Mouse (Mus musculus) thymus, postnatal 36 days (tissue): ENCODE measurements at regions not wholly inside any gene's neighbourhood (a gene's known extent, or its start where the extent isn't known, plus 50 kb on each side); places are given as distances from the start of the nearest gene placed in this dataset.

Experiments used
- DNase-seq, 2 experiments: peaks; one replicate each; pipeline ENCODE4 v3.0.0; 2022; ENCODE audit warnings: mixed read lengths in 2 of 2

DNA sequence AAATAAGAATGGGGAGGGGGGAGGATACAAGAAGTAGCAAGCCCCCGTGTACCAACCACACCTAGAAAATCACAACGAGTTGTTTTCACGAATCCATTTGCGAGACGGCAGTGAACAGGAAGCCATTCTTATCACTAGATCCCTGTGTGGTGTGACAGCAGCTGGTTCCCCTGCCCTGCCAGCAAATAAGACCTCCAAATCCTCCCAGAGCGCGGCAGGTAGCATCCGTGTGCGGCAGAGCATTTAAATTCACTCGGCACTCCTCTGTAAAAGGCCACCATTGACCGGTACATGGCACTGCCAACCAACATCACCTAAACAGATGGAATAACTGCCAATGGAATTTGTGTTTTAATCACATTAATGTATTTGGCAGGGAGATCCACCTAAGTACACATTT lies 77.9 kb upstream of the Pmfbp1 start:
- no peak for DNase-seq

DNA sequence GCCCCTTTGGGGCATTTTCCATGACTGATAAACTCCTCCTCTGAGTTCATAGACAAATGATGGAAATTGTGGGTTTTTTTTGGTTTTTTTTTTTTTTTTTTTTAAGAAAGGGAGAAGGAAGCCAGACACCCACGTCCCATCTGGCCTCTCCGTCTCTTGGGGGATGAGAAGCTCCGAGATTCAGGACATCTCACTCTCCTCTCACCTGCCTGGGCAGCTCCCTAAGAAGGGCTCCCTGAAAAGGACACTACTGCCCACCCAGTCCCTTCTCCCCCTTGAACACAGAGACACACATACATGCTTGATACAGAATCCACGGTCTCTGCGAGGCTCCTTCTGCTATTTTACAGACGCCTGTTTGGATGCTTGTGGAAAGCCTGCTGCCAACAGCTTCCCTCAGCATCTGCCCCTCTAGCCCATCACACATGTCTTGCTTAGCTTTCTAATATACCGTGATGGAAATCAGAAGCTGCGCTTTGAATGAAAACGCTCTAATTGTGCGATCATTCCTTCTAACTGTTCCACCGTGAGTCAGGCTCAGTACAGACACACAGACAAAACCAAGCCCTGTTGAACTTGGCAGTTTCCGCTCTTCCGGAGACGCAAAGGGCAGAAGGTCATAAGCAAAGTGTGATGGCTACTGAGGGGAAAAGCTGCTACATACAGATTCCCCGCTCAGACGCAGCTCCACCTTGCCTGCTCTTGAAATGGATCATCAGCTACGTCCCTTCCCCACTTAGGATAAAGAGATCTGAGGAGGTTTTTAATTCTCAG lies 77.3 kb upstream of the Pmfbp1 start:
- no peak for DNase-seq

DNA sequence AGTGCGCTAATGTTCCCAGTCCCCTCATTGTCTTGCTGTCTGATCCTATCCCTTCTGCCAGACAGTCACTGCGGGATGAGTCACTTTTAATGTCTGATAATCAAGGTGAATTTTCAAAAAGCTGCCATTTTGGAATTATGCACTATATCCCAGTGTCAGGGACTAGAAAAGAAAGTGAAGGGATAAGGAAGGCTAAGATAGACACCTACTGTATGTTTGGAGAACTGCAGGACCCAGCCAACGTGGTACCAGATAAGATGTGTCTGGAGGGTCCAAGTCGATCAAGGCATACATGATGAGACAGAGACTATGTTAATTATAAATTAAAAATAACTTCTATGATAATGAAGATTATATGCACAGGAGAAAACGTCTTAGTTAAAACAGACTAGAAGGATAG lies 76.6 kb upstream of the Pmfbp1 start:
- no peak for DNase-seq

DNA sequence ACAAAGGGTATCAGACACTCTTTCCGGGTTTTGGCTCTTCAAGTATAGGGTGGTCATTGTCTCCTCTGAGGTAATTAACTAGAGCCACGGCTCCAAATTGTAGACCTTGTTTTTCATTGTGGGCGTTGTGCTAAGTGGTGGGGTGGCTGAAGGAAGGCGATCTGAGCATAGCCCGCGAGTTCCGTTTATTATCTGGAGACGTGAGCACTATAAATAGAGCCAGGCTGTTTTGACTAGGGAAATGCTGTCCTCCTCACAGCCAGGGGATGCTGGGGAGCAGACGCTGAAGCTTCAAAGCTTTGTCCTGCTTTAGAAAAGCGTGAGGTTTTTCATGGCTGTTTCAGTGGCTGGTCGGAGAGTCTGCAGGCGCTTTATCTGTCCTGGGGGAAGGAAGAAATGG lies 75.9 kb upstream of the Pmfbp1 start:
- no peak for DNase-seq

DNA sequence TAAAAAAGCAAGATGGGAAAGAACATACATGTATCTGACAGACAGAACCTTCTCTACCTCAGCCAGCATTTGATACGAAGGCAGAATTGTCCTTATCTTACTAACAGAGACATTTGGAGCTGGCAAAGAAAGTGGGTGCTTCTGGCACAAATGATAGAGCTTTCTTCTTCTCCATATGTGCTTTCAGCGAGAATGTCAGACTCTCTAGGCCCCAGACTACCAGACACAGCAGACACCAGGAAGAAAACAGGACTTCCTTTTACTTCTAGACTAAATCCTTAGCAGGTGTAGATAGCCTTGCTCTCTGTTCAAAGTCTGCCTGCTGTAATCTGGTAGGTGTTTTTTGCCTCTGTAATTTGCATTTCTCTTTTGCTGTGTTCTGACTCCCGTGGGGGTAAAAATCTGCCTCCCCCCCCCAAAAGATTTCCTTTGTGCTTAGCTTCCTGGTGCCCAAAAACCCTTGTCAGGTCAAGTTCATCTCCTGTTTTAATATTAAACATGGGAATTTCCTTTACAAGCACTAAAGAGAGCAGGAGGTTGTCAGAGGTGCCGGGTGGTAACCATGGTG lies 74.7 kb upstream of the Pmfbp1 start:
- DNase-seq, result no peak

DNA sequence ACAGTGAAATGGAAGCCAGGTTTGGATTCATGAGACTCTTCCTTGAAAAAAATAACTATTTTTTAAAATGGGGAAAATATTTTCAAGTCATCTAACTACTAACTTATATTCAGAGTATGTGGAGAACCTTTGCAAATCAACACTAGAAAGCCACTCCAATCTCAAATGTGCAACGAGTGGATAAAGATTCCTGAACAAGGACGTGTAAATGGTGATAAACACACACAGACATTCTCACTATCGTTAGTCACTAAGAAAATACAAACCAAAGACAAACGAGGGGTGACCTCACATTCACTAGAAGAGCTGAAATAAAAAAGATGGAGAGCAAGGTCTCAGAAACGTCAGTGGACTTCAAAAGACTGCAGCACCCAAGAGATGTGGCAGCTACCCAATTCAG lies 69.8 kb upstream of the Pmfbp1 start:
- DNase-seq, result no peak

DNA sequence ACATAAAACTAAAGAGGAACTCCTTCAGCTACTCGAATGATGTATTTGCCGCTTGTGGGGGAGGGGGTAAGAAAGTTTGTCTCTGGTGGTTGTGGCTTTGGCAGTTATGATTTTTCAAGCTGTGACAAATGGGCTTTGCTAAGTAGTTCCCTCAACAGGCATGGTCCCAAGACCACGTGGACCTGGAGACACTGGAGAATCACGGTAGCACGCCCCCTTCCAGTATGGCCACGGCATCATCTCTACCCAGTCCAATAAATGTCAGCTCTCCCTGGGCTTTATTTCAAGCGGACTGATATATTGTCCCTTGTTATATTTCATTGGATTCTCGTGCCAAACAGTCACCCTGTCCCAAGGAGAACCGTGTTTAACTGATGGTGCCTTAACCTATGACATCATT lies 65.3 kb upstream of the Pmfbp1 start:
- DNase-seq, result no peak

DNA sequence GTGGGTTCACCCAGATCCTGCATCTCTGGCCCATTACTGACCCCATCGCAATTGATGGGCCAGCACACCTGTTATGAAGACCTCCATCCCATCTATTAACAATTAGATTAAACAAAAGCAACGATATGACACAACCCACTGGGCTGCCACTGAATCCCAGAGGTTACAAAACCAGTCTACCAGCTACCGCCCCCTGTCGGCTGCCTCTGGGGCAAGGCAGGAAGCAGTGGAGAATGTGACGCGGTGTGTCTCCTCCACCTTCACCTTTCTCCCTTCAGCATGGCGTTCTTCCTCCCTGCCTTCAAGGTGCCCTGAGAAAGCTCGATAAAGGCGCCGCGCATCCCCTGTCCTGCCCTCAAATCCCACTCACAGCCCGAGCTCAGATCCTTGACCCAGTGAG lies 59.3 kb upstream of the Pmfbp1 start:
- no peak for DNase-seq

DNA sequence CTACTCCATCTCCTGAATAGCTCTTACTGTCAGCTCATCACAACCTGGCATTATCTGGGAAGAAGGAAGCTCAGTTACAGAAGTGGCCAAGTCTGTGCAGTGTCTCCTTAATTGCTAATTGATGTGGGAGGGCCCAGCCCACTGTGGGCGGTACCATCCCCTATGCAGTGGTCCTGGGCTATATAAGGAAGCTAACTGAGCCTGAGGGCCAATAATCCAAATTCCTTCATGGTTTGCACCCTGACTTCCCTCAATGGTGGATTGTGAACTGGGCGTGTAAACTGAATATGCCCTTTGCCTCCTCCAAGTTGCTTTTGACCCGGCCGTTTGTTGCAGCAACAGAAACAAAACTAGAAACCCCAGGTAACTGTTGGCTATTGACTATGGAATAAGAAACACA lies 57.8 kb upstream of the Pmfbp1 start:
- no peak for DNase-seq

DNA sequence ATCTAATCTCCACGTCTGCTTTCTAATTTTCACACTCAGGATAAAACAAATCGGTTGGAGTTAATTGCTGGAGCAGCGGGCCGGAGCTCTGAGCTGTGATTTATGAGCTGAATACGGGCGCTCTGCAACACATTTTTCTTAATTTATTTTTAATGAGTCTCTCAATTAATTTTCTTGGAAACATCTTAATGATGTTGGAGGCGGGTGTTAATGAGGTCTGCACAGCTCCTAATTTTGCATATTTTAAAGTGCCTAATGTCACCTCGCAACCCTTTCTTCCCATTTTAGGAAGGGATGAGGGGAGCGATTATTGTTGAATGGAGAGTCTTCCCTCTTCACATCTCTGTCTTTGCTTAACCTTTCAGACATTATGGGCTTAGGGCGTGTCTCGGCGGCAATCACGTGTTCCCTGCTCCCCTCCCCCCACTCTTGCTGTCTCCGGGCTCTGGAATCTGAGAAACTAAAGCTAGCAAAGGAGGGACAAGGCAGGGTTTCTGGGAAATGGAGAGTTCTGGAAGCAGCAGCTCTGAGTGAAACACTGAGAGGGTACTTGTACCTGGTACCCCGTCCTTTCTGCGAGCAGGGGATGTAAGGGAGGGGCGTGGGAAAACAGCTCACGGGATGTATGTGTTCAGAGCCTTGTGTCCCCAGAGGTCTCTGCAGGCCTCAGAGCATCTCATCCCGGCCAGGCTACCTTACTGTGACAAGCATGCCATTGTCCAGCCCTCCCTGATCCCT lies 56.8 kb upstream of the Pmfbp1 start:
- DNase-seq, result no peak

DNA sequence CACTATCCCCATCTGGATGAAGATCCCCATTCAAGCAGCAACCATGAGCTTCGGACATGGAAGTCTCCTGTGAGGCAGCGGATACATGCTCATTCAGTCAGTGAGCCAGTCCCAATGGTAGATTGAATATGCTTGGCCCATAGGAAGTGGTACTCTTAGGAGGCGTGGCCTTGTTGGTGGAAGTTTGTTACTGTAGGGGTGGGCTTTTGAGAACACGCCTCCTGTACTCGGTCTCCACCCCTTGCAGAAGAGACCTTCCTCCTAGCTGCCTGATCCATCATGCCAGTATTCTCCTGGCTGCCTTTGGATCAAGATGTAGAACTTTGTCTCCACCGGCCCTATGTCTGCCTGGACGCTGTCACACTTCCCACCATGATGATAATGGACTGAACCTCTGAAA lies 55.3 kb upstream of the Pmfbp1 start:
- DNase-seq, result no peak
